Mouse (Mus musculus) midbrain, embryonic 15.5 days (tissue): ENCODE results near the gene Susd6. TPM values are rescaled to one million over a fixed set of nuclear protein-coding genes. Genes with fewer than 3 reads are reported as not detected.
"Not testable (repeated sequence)": the region's sequence is repeated elsewhere in the genome, so short reads cannot be mapped to it uniquely, and the experiment has no call there.

Experiments used
- ATAC-seq: fragments of 200-750 bp; cut with Nextera tagmentation; replicated peaks from 2 replicates; pipeline ENCODE4 v1.8.0; 2017; ENCODE audit warnings: moderate TSS enrichment
- H3K27ac ChIP-seq: fragments of 300-500 bp; sonication (generic); 2 replicates; pipeline ENCODE4 v1.5.1; 2015; ENCODE audit warnings: mild to moderate bottlenecking, inconsistent platforms
- H3K27me3 ChIP-seq: fragments of 300-500 bp; sonication (generic); replicated peaks from 2 replicates; pipeline ENCODE4 v1.6.1; 2015; ENCODE audit warnings: inconsistent platforms
- H3K36me3 ChIP-seq: fragments of 300-500 bp; sonication (generic); replicated peaks from 2 replicates; pipeline ENCODE4 v1.6.1; 2015; ENCODE audit warnings: inconsistent platforms
- H3K4me1 ChIP-seq: fragments of 300-500 bp; sonication (generic); 2 replicates; pipeline ENCODE4 v1.6.1; 2015; ENCODE audit warnings: inconsistent platforms
- H3K4me2 ChIP-seq: fragments of 300-500 bp; sonication (generic); 2 replicates; pipeline ENCODE4 v1.6.1; 2015; ENCODE audit warnings: inconsistent platforms, mild to moderate bottlenecking, moderate library complexity
- H3K4me3 ChIP-seq: fragments of 300-500 bp; sonication (generic); 2 replicates; pipeline ENCODE4 v1.5.1; 2015; ENCODE audit warnings: mild to moderate bottlenecking, inconsistent platforms
- H3K9ac ChIP-seq: fragments of 300-500 bp; sonication (generic); 2 replicates; pipeline ENCODE4 v1.6.1; 2015; ENCODE audit warnings: mild to moderate bottlenecking, inconsistent platforms
- H3K9me3 ChIP-seq: fragments of 300-500 bp; sonication (generic); 2 replicates; pipeline ENCODE4 v1.6.1; 2016; ENCODE audit warnings: inconsistent platforms
- WGBS: fragments of 180-500 bp; shearing (Covaris S2); methylation state at CpG from one replicate; pipeline ENCODE4 v1.1.7; 2015; ENCODE audit warnings: mixed read lengths; 5-methylcytosine and 5-hydroxymethylcytosine counted together
- polyA plus RNA-seq: library from polyadenylated mRNA; unstranded; fragments of >200 nt; fragmentation: Nextera tagmentation; extraction: Ambion mirVana; gene quantifications from 2 replicates; pipeline ENCODE4 v1.2.1, GENCODE M21; 2015

Susd6 gene
- polyA plus RNA-seq, 1 experiment from 2014 or later: 13.6 TPM

DNA sequence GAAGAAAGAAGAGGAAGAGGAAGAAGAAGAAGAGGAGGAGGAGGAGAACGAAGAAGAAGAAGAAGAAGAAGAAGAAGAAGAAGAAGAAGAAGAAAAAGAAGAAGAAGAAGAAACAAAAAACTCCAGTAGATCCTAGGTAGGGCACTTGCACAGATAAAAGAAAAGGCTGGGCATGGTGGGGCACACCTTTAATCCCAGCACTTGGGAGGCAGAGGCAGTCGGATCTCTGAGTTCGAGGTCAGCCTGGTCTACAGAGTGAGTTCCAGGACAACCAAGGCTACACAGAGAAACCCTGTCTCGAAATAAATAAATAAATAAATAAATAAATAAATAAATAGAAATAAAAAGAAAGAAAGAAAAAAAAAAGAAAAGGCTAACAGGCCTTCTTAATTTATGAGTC, 1.0 kb upstream of the Susd6 start:
- not testable (repeated sequence) for H3K9me3 ChIP-seq, ATAC-seq, H3K4me3 ChIP-seq, H3K36me3 ChIP-seq, H3K4me2 ChIP-seq, H3K27me3 ChIP-seq
- H3K4me1 ChIP-seq: peaks cover 23% of the 10 kb centered on the region
- 0 out of 2 replicates have a peak overlapping the region, but pooled peaks have one; percentile 21 for H3K9ac ChIP-seq
- 84% methylated on average over 4 of the region's 4 CpGs for WGBS
- peak overlapping the region; percentile 99; the same call in 1 of the 2 replicates for H3K27ac ChIP-seq

DNA sequence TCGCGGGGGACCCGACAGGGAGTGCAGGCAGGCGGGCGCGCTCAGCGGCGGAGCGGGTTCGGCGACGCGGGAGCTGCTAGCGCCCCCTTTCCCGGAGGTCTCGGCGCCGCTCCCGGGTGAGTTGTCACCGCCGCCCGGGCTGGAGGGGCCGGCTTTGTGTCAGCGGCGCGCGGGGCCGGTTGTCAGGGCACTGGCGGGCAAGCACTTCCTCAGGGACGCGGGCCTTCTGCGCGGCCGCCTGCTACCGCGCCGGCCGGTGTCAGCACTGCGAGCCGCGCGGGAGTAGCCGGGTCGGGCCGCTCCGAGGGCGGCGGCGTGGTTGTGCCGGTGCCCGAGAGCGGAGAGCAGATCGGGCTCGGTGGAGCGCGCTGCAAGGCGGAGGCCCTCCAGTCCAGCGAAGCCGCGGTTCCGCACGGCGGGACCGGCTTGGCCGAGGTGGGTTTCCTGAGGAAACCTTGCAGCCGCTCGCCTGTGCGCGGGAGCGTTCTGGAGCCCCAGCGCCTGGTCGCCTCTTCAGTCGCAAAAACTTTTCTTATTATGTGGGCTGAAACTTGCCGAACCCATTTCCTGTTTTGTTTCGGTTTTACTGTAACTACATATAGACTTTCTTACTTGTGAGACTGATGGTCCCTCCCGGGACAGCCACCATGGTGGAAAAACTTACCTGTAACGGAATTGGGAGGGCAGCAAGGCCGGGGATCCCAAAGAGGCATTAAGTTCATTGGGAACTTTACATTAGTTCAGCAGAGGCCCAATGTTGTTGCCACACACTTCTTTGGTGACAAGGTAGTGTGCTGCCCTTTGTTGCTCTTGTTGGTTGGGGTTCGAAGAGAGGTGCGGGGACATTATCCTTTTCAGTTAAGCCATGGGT, 625 bp downstream of the Susd6 start:
- peak overlapping the region; percentile 99 for H3K27ac ChIP-seq
- peak overlapping the region; percentile 91 for H3K4me3 ChIP-seq
- H3K9ac ChIP-seq: peak overlapping the region; percentile 71
- peak overlapping the region; percentile 86 for H3K4me2 ChIP-seq
- H3K27me3 ChIP-seq: no peaks in the 10 kb centered on the region
- H3K4me1 ChIP-seq: peaks cover 29% of the 10 kb centered on the region
- under 1% methylated on average over 79 of the region's 80 CpGs for WGBS
- H3K9me3 ChIP-seq: no peaks in the 10 kb centered on the region
- no peaks in the 10 kb centered on the region for H3K36me3 ChIP-seq
- ATAC-seq: peak; percentile 81

DNA sequence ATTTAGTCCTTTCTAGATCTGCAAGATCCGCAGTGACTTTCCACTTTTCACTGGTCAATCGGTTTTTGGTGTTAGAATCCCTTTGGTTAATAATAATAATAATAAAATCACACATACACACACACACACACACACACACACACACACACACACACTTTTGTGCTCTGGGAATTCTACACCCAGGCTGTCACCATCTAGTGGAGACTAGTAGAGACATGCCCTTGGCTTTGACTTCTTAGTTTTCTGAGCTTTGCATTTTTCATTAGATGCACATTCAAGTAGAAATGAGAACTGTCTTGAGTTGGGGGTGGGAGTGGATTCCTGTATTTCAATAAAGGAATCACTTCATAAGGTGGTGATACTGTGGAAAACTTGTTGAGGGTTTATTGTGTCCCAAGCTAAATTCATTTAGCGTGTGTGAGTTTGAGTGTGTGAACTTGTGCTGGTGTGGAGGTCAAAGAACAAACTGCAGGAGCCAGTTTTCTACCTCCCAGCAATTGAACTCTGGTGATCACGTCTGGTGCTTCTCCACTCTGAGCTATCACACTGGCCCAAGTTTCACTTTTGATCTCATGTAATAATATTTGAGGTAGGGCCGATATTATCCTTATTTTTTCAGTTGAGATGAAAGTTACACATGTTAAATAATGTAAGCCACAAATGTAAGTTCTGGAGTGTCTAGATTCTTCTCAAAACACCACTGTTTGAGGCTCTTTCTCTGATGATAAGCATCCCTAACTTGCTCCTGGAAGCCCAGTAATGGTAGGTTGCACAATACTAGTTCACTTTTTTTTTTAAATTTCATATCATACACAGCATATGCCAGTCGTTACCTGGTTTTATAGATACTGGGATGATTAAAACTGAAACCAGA, 1.5 kb downstream of the Susd6 start:
- 43% methylated on average over 6 of the region's 6 CpGs for WGBS
- H3K9ac ChIP-seq: peak overlapping the region; percentile 71; the same call in 1 of the 2 replicates
- H3K4me2 ChIP-seq: peak overlapping the region; percentile 86
- H3K4me3 ChIP-seq: peak overlapping the region; percentile 91
- no peaks in the 10 kb centered on the region for H3K9me3 ChIP-seq
- no peaks in the 10 kb centered on the region for H3K27me3 ChIP-seq
- H3K4me1 ChIP-seq: peaks cover 29% of the 10 kb centered on the region
- ATAC-seq: no peak
- no peaks in the 10 kb centered on the region for H3K36me3 ChIP-seq
- peak overlapping the region; percentile 99; the same call in 1 of the 2 replicates for H3K27ac ChIP-seq

DNA sequence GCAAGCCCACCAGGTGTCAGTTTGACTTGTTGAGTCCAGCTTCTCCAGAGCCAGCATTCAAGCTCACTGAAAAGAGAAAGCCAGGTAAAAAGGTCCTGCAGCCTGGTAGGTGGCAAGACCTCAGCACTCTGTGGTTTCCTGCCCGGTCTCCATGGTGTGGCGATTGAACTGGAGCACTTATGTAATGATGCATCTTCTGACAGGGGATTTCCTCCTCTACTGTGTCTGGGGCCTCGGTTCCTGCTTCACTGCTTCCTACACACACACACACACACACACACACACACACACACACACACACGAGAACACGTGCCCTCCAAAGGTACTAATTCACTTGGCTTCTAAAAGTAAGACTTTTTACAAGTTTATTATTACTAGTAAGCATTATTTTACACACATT, 2.6 kb downstream of the Susd6 start:
- ATAC-seq: no peak
- no peaks in the 10 kb centered on the region for H3K27me3 ChIP-seq
- no peak overlapping the region for H3K4me3 ChIP-seq
- WGBS: 76% methylated on average over 5 of the region's 5 CpGs
- no peak overlapping the region for H3K9ac ChIP-seq
- no peak overlapping the region for H3K4me2 ChIP-seq
- no peaks in the 10 kb centered on the region for H3K36me3 ChIP-seq
- H3K9me3 ChIP-seq: no peaks in the 10 kb centered on the region
- no peak overlapping the region for H3K27ac ChIP-seq
- H3K4me1 ChIP-seq: peaks cover 29% of the 10 kb centered on the region

DNA sequence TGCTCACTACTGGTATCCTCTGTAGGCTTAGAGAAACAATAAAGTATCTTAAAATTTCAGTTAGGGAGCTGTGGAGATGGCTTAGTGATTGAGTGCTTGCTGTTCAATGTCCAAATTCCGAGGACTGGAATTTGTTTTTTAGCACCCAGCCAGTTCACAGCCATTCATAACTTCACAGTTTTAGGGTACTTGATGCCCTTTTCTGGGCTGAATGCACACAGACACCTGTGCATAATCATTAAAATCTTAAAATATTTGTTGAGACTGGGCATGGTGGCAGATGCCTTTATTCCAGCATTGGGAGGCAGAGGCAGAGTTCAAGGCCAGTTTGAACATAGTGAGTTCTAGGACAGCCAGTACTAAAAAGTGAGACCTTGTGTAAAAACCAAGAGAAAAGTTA, 3.2 kb downstream of the Susd6 start:
- H3K27me3 ChIP-seq: no peaks in the 10 kb centered on the region
- no peak overlapping the region for H3K4me2 ChIP-seq
- peaks cover 29% of the 10 kb centered on the region for H3K4me1 ChIP-seq
- H3K9me3 ChIP-seq: no peaks in the 10 kb centered on the region
- ATAC-seq: no peak
- H3K4me3 ChIP-seq: no peak overlapping the region
- H3K9ac ChIP-seq: no peak overlapping the region
- no peaks in the 10 kb centered on the region for H3K36me3 ChIP-seq
- 80% methylated on average over 1 of the region's 1 CpGs for WGBS
- H3K27ac ChIP-seq: no peak overlapping the region

DNA sequence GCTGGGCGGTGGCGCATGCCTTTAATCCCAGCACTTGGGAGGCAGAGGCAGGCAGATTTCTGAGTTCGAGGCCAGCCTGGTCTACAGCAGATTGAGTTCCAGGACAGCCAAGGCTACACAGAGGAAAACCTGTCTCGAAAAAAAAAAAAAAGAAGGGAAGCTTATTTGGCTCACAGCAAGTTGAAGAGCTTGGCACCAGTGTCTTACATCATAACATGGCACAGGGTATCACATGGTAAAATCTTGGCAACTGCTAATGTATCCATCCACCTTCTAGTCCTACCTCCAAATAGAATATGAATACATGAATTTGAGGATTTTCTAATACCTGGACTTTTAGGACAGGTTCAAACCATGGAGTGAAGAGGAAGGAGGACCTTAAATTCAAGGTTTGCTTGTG, 4.2 kb downstream of the Susd6 start:
- Histone ChIP-seq H3K9ac (no peak overlapping the region), H3K27me3 (no peaks in the 10 kb centered on the region), H3K9me3 (no peaks in the 10 kb centered on the region), H3K4me3 (no peak overlapping the region), H3K27ac (no peak overlapping the region), H3K36me3 (no peaks in the 10 kb centered on the region), H3K4me1 (peaks cover 29% of the 10 kb centered on the region), H3K4me2 (no peak overlapping the region)
- ATAC-seq: no peak
- 88% methylated on average over 4 of the region's 4 CpGs for WGBS

DNA sequence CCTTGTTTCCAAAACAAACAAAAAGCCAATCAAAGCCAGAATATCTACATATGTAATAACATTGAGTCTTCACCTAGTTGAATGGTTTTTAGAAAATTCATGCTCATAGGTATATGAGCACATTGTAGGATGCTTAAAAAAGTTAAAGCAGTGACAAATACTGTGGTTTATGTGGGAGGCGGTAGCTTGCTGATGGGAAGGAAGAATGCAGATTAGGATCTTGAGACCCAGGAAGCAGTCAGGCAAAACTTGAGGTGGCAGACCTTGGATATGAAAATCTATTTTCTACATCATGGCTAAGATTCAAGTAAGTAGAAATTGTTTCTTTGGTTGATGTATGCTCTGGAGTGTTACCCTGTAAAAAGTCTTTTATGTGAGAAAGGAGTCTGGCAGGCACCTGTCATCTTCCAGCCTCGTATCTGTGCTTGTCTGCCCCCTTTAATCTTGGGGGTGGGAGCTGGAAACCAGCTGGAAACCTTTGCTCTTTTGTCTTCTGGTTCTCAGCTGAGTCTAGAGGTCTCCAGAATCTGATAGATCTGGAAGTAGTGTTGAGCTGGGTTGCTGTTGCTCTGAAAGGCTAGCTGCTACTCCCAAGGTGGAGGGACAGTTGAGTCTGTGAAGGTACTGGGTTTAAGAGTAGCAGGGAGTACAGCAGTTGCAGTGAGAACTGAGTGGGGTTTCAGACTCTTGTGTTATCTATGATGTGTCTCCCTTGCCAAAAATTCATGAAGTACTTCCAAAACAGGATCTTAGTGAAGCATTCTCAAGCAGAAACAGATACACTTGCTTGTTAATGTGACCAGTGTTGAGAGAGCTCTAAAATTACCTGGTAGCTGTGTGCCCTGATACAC, 4.8 kb downstream of the Susd6 start:
- no peaks in the 10 kb centered on the region for H3K27me3 ChIP-seq
- no peak for ATAC-seq
- H3K4me2 ChIP-seq: no peak overlapping the region
- no peak overlapping the region for H3K9ac ChIP-seq
- WGBS: 58% methylated on average over 2 of the region's 2 CpGs
- no peaks in the 10 kb centered on the region for H3K9me3 ChIP-seq
- no peak overlapping the region for H3K27ac ChIP-seq
- no peak overlapping the region for H3K4me3 ChIP-seq
- peaks cover 24% of the 10 kb centered on the region for H3K4me1 ChIP-seq
- H3K36me3 ChIP-seq: no peaks in the 10 kb centered on the region

DNA sequence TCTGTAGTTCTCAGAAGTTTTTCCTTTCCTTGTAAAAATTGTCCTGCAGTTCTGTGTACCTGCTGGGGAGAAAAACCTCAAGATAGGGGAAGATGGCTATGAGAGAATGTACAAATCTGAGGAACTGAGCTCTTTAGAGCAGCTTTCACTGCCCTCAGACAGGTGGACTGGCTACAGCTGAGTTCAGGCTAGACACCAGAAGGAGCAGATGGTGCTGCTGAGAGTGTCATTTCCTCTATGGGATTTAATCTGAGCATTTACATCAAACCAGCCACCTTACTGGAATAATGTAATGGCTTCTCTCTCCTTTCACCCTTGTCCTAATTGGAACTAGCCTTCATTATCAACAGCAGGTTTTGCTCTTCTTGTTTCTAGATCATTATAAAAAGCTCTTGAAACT, 8.0 kb downstream of the Susd6 start:
- H3K4me1 ChIP-seq: peaks cover 8% of the 10 kb centered on the region; the same call in 1 of the 2 replicates
- H3K4me3 ChIP-seq: no peak overlapping the region
- H3K36me3 ChIP-seq: no peaks in the 10 kb centered on the region
- H3K9me3 ChIP-seq: no peaks in the 10 kb centered on the region
- H3K9ac ChIP-seq: no peak overlapping the region
- no peak for ATAC-seq
- H3K4me2 ChIP-seq: no peak overlapping the region
- no peak overlapping the region for H3K27ac ChIP-seq
- no peaks in the 10 kb centered on the region for H3K27me3 ChIP-seq

DNA sequence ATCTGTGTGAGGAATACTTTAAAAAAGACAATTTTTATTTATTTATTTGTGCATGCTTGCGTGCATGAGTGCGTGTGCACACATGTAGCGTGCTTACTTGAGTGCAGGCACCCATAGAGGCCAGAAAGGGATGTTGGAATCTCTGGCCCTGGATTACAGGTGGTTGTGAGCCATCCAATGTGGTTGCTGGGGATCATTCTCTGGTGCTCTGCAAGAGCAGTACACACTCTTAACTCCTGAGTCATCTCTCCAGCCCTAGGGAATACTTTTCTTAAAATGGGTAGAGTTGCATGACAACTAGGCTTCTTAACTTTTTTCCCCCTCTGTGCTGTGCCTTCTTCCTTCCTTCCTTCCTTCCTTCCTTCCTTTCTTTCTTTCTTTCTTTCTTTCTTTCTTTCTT, 9.8 kb downstream of the Susd6 start:
- H3K4me3 ChIP-seq: no peak overlapping the region
- no peak overlapping the region for H3K27ac ChIP-seq
- no peak for ATAC-seq
- H3K9ac ChIP-seq: no peak overlapping the region
- H3K27me3 ChIP-seq: no peaks in the 10 kb centered on the region
- H3K9me3 ChIP-seq: no peaks in the 10 kb centered on the region
- H3K4me1 ChIP-seq: peaks cover 12% of the 10 kb centered on the region
- WGBS: 98% methylated on average over 3 of the region's 3 CpGs
- no peaks in the 10 kb centered on the region for H3K36me3 ChIP-seq
- no peak overlapping the region for H3K4me2 ChIP-seq

DNA sequence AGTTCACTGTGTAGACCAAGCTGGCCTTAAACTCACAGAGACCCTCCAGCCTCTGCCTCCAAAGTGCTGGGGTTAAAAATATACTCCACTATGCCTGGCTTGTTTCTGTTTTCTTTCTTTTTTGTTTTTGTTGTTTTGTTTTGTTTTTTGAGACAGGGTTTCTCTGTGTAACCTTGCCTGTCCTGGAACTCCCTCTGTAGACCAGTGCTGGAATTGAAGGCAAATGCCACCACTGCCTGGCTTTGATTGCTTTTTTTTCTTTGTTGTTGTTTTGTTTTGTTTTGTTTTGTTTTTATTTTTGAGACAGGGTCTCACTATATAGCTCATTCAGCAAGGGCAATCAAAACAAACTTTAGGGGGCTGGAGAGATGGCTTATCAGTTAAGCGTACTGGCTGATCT, 11.1 kb downstream of the Susd6 start:
- H3K9ac ChIP-seq: no peak overlapping the region
- no peak overlapping the region for H3K4me2 ChIP-seq
- H3K4me1 ChIP-seq: peaks cover 10% of the 10 kb centered on the region; the same call in 1 of the 2 replicates
- no peak overlapping the region for H3K27ac ChIP-seq
- no peaks in the 10 kb centered on the region for H3K36me3 ChIP-seq
- no peak for ATAC-seq
- H3K9me3 ChIP-seq: no peaks in the 10 kb centered on the region
- H3K27me3 ChIP-seq: no peaks in the 10 kb centered on the region
- WGBS: 98% methylated on average over 1 of the region's 1 CpGs
- no peak overlapping the region for H3K4me3 ChIP-seq

DNA sequence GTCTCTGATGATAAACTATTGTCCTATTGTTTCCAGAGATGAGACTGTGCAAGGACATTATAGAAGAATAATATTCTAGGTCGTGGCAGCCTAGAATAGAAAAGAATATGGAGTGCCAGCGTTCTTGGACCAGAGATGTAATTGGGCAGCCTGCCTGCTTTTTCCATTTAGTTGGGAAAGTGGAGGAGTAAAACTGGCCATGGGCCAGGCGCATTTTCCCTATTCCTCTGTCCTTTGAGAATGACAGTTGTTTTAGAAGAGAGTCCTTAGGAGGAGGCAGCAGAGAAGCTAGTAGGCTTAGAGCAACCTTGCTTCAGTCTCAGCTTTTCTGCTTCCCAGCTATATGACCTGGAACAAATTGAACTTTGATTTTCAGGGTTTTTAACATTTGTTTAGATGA, 13.6 kb downstream of the Susd6 start:
- H3K9ac ChIP-seq: no peak overlapping the region
- no peaks in the 10 kb centered on the region for H3K27me3 ChIP-seq
- 0 out of 2 replicates have a peak overlapping the region, but pooled peaks have one; percentile 2 for H3K27ac ChIP-seq
- peaks cover 13% of the 10 kb centered on the region for H3K4me1 ChIP-seq
- WGBS: 62% methylated on average over 3 of the region's 3 CpGs
- H3K4me3 ChIP-seq: no peak overlapping the region
- H3K4me2 ChIP-seq: no peak overlapping the region
- H3K36me3 ChIP-seq: no peaks in the 10 kb centered on the region
- no peak for ATAC-seq
- no peaks in the 10 kb centered on the region for H3K9me3 ChIP-seq
